Mouse (Mus musculus) heart, postnatal 0 days (tissue): ENCODE data around the gene Zfhx3. TPM values are rescaled to one million over a fixed set of nuclear protein-coding genes. Genes with fewer than 3 reads are reported as not detected.

Experiments used
- ATAC-seq: fragments of 200-750 bp; cut with Nextera tagmentation; 2 replicates; pipeline ENCODE4 v1.8.0; 2017; ENCODE audit warnings: low read depth, moderate number of reproducible peaks, moderate library complexity; ENCODE audit not compliant: insufficient read depth
- DNase-seq: peaks from one replicate; pipeline ENCODE4 v3.0.0-alpha.2; 2016; ENCODE audit warnings: low spot score
- H3K27ac ChIP-seq: fragments of 300-500 bp; sonication (generic); 2 replicates; pipeline ENCODE4 v1.5.1; 2014; ENCODE audit warnings: low read depth, mild to moderate bottlenecking
- H3K27me3 ChIP-seq: fragments of 300-500 bp; sonication (generic); 2 replicates; pipeline ENCODE4 v1.6.1; 2014; ENCODE audit warnings: low read length, mixed read lengths; ENCODE audit not compliant: control insufficient read depth, insufficient read depth
- H3K36me3 ChIP-seq: fragments of 300-500 bp; sonication (generic); replicated peaks from 2 replicates; pipeline ENCODE4 v1.6.1; 2014; ENCODE audit warnings: low read length, mixed read lengths; ENCODE audit not compliant: control insufficient read depth, insufficient read depth
- H3K4me1 ChIP-seq: fragments of 300-500 bp; sonication (generic); 2 replicates; pipeline ENCODE4 v1.6.1; 2014; ENCODE audit warnings: antibody characterized with exemption; ENCODE audit not compliant: control insufficient read depth, insufficient read depth
- H3K4me2 ChIP-seq: fragments of 300-500 bp; sonication (generic); 2 replicates; pipeline ENCODE4 v1.6.1; 2014; ENCODE audit warnings: low read depth, mild to moderate bottlenecking, low read length, moderate library complexity
- H3K4me3 ChIP-seq: fragments of 300-500 bp; sonication (generic); 2 replicates; pipeline ENCODE4 v1.5.1; 2014; ENCODE audit warnings: low read depth, low read length
- H3K9ac ChIP-seq: fragments of 300-500 bp; sonication (generic); replicated peaks from 2 replicates; pipeline ENCODE4 v1.6.1; 2014; ENCODE audit warnings: low read depth, low read length, mixed read lengths
- H3K9me3 ChIP-seq: fragments of 300-500 bp; sonication (generic); replicated peaks from 2 replicates; pipeline ENCODE4 v1.6.1; 2016; ENCODE audit warnings: low read length; ENCODE audit not compliant: control insufficient read depth
- CTCF ChIP-seq: IDR thresholded peaks from 2 replicates; pipeline ENCODE4 v1.5.1; 2016; ENCODE audit warnings: antibody characterized with exemption, control low read depth, low read depth
- EP300 ChIP-seq: IDR thresholded peaks from 2 replicates; pipeline ENCODE4 v1.6.1; 2016; ENCODE audit warnings: antibody characterized with exemption, low read depth
- WGBS: fragments of 180-500 bp; shearing (Covaris S2); extraction: QIAGEN DNeasy Blood & Tissue Kit; methylation state at CpG from one replicate; pipeline ENCODE4 v1.1.7; 2014; 5-methylcytosine and 5-hydroxymethylcytosine counted together
- polyA plus RNA-seq: library from polyadenylated mRNA; unstranded; fragments of >200 nt; fragmentation: Nextera tagmentation; extraction: Ambion mirVana; gene quantifications from 2 replicates; pipeline ENCODE4 v1.2.1, GENCODE M21; 2015
- total RNA-seq: library from RNA; depleted of rRNA; stranded (reverse); fragments of >200 nt; gene quantifications from 2 replicates; pipeline ENCODE4 v1.2.3, GENCODE M21; 2014; ENCODE audit warnings: low replicate concordance

The Zfhx3 gene
- total and polyA plus RNA-seq, 2 experiments from 2014 or later, result 2.0 to 2.5 TPM

GRCm38 (mm10) chr8:108837788-108838187 is 895.3 kb downstream of the Zfhx3 start:
- no peaks in the 10 kb centered on the region for H3K4me1 ChIP-seq
- DNase-seq (no peak), ATAC-seq (no peak)
- H3K9ac ChIP-seq, result no peak overlapping the region
- no peaks in the 10 kb centered on the region for H3K27me3 ChIP-seq
- H3K27ac ChIP-seq, result no peak overlapping the region
- WGBS, result 52% methylated on average over 10 of the region's 10 CpGs
- no peak overlapping the region for H3K4me2 ChIP-seq
- H3K36me3 ChIP-seq, result no peaks in the 10 kb centered on the region
- no peak for TF ChIP-seq CTCF
- no peak for TF ChIP-seq EP300
- no peak overlapping the region for H3K4me3 ChIP-seq
- H3K9me3 ChIP-seq, result no peaks in the 10 kb centered on the region

GRCm38 (mm10) chr8:108838761-108839160 is 896.3 kb downstream of the Zfhx3 start:
- Histone ChIP-seq H3K9me3 (no peaks in the 10 kb centered on the region), H3K27ac (no peak overlapping the region), H3K36me3 (no peaks in the 10 kb centered on the region), H3K4me2 (no peak overlapping the region), H3K27me3 (no peaks in the 10 kb centered on the region), H3K9ac (no peak overlapping the region), H3K4me3 (no peak overlapping the region), H3K4me1 (no peaks in the 10 kb centered on the region)
- 94% methylated on average over 6 of the region's 6 CpGs for WGBS
- TF ChIP-seq CTCF (no peak), EP300 (no peak)
- DNase-seq (no peak), ATAC-seq (no peak)

GRCm38 (mm10) chr8:108842307-108842706 is 899.9 kb downstream of the Zfhx3 start:
- no peak for TF ChIP-seq CTCF
- no peak for TF ChIP-seq EP300
- H3K9me3 ChIP-seq, result no peaks in the 10 kb centered on the region

GRCm38 (mm10) chr8:108846174-108846573 is 903.7 kb downstream of the Zfhx3 start:
- no peak for ATAC-seq
- Histone ChIP-seq H3K27me3 (no peaks in the 10 kb centered on the region), H3K27ac (no peak overlapping the region), H3K36me3 (no peaks in the 10 kb centered on the region), H3K9me3 (no peaks in the 10 kb centered on the region), H3K9ac (no peak overlapping the region), H3K4me1 (no peaks in the 10 kb centered on the region), H3K4me2 (no peak overlapping the region), H3K4me3 (no peak overlapping the region)
- DNase-seq, result no peak
- TF ChIP-seq CTCF (no peak), EP300 (no peak)
- 67% methylated on average over 6 of the region's 6 CpGs for WGBS

More at GRCm38 (mm10) chr8:108842307-108842706, 899.9 kb downstream of the Zfhx3 start:
- no peak for DNase-seq
- H3K36me3 ChIP-seq, result no peaks in the 10 kb centered on the region
- H3K9ac ChIP-seq, result no peak overlapping the region
- no peaks in the 10 kb centered on the region for H3K27me3 ChIP-seq
- no peak for ATAC-seq
- no peak overlapping the region for H3K4me3 ChIP-seq
- no peak overlapping the region for H3K27ac ChIP-seq
- 47% methylated on average over 4 of the region's 5 CpGs for WGBS
- H3K4me2 ChIP-seq, result no peak overlapping the region
- H3K4me1 ChIP-seq, result no peaks in the 10 kb centered on the region

- Histone ChIP-seq H3K36me3 (no peaks in the 10 kb centered on the region), H3K9me3 (no peaks in the 10 kb centered on the region), H3K27me3 (no peaks in the 10 kb centered on the region), H3K9ac (no peak overlapping the region), H3K4me3 (no peak overlapping the region), H3K4me1 (no peaks in the 10 kb centered on the region), H3K4me2 (no peak overlapping the region), H3K27ac (no peak overlapping the region)
- DNase-seq (no peak), ATAC-seq (no peak)
- no peak for TF ChIP-seq CTCF
- no peak for TF ChIP-seq EP300
- WGBS, result 58% methylated on average over 11 of the region's 11 CpGs
Observed at GRCm38 (mm10) chr8:108846827-108847226, 904.4 kb downstream of the Zfhx3 start.

- 51% methylated on average over 2 of the region's 2 CpGs for WGBS
- DNase-seq (no peak), ATAC-seq (no peak)
- Histone ChIP-seq H3K27ac (no peak overlapping the region), H3K4me2 (no peak overlapping the region), H3K36me3 (no peaks in the 10 kb centered on the region), H3K9ac (no peak overlapping the region), H3K4me1 (no peaks in the 10 kb centered on the region; the same call in 1 of the 2 replicates), H3K4me3 (no peak overlapping the region), H3K9me3 (no peaks in the 10 kb centered on the region), H3K27me3 (no peaks in the 10 kb centered on the region)
- no peak for TF ChIP-seq EP300
- TF ChIP-seq CTCF, result no peak
Observed at GRCm38 (mm10) chr8:108847356-108847755, 904.9 kb downstream of the Zfhx3 start.
